Mouse (Mus musculus) ES-Bruce4 (cell line): ENCODE measurements at regions not wholly inside any gene's neighbourhood (a gene's known extent, or its start where the extent isn't known, plus 50 kb on each side); places are given as distances from the start of the nearest gene placed in this dataset.

Source experiments
- CTCF ChIP-seq: IDR thresholded peaks from one replicate; pipeline ENCODE4 v1.8.1; 2011; ENCODE audit warnings: low read depth, low read length
- EP300 ChIP-seq: IDR thresholded peaks from 2 replicates; pipeline ENCODE4 v1.6.1; 2011; ENCODE audit warnings: low read depth, low read length; ENCODE audit not compliant: insufficient read depth
- POLR2A ChIP-seq: IDR thresholded peaks from one replicate; pipeline ENCODE4 v1.8.1; 2011; ENCODE audit warnings: low read length; ENCODE audit not compliant: insufficient read depth

DNA sequence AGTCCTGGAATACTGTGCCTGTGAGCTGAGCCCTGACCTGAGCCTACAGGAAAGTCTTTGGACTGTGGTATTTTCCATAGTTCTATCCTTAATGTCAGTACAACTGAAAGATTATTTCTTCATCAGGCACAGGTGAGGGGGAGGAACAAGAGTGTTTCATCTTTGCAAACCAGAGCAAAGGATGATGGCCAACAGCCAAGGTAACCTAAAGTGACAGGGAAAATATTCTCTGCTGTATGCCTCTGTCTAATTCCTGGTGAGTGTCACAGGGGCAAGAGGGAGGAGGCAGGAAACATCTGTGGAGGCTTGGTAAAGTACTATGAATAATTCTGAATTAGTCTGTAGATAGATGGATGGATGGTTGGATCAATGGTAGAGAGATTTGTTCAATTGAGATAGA, 164.3 kb upstream of the Ofcc1 start:
- no peak for TF ChIP-seq CTCF
- no peak for TF ChIP-seq EP300
- no peak for TF ChIP-seq POLR2A
